Mouse (Mus musculus): ENCODE data around the gene Olfr417. TPM values are rescaled to one million over a fixed set of nuclear protein-coding genes. Genes with fewer than 3 reads are reported as not detected.

Olfr417 gene
- total RNA-seq (2023; ENCODE audit: inconsistent age): not detected in 4 replicates

GRCm38 (mm10) chr1:174364882-174365451 lies at the start of gene Olfr417:
Gene Olfr417, plus strand, starts transcription at chr1:174365122.

GRCm38 (mm10) chr1:174330218-174330617 lies 34.7 kb upstream of the Olfr417 start, which contains the start of gene Mptx1:
Gene Mptx1, plus strand, starts transcription at chr1:174330518.

GRCm38 (mm10) chr1:174390746-174391145 lies 25.8 kb downstream of the Olfr417 start, which contains the start of gene Olfr248:
Gene Olfr248, plus strand, starts transcription at chr1:174391046.

GRCm38 (mm10) chr1:174423764-174424163 lies 58.8 kb downstream of the Olfr417 start, which contains the start of gene Olfr414:
Gene Olfr414, plus strand, starts transcription at chr1:174424064.

Other genes starting within 250 kb of the Olfr417 start
- not detected in 4 replicates for gene Olfr231, start 244.0 kb upstream of the Olfr417 start, total RNA-seq (2023; ENCODE audit: inconsistent age)
- not detected in 4 replicates for gene Olfr424, start 233.6 kb upstream of the Olfr417 start, total RNA-seq (2023; ENCODE audit: inconsistent age)
- gene Olfr420, start 209.5 kb upstream of the Olfr417 start, total RNA-seq (2023; ENCODE audit: inconsistent age): not detected in 4 replicates
- 0.16 TPM in 1 of 4 replicates, not detected in the others for gene Spta1, start 192.3 kb upstream of the Olfr417 start, total RNA-seq (2023; ENCODE audit: inconsistent age)
- not detected in 4 replicates for gene Olfr419, start 113.1 kb upstream of the Olfr417 start, total RNA-seq (2023; ENCODE audit: inconsistent age)
- gene Mptx1, start 34.6 kb upstream of the Olfr417 start, total RNA-seq (2023; ENCODE audit: inconsistent age): not detected in 4 replicates
- not detected in 4 replicates for gene Olfr248, start 25.9 kb downstream of the Olfr417 start, total RNA-seq (2023; ENCODE audit: inconsistent age)
- gene Olfr414, start 58.9 kb downstream of the Olfr417 start, total RNA-seq (2023; ENCODE audit: inconsistent age): not detected in 4 replicates
- not detected in 4 replicates for gene Olfr220, start 77.0 kb downstream of the Olfr417 start, total RNA-seq (2023; ENCODE audit: inconsistent age)
- 0.38 to 0.69 TPM (median 0.46 TPM) in 4 replicates for gene Fmn2, start 136.7 kb downstream of the Olfr417 start, total RNA-seq (2023; ENCODE audit: inconsistent age)

All from B cell, adult (primary cell).